Mouse (Mus musculus) stomach, embryonic 15.5 days (tissue): Measurements from ENCODE around the gene Slpi. TPM values are rescaled to one million over a fixed set of nuclear protein-coding genes. Genes with fewer than 3 reads are reported as not detected.
"Not testable (repeated sequence)": the region's sequence is repeated elsewhere in the genome, so short reads cannot be mapped to it uniquely, and the experiment has no call there.

ENCODE experiments used
- ATAC-seq: fragments of 200-750 bp; cut with Nextera tagmentation; 2 replicates; pipeline ENCODE4 v1.8.0; 2017; ENCODE audit warnings: low read depth, moderate number of reproducible peaks, moderate TSS enrichment; ENCODE audit not compliant: insufficient read depth, low FRiP score
- H3K27ac ChIP-seq: fragments of 300-500 bp; sonication (generic); 2 replicates; pipeline ENCODE4 v1.5.1; 2015; ENCODE audit warnings: mild to moderate bottlenecking, inconsistent platforms
- H3K27me3 ChIP-seq: fragments of 300-500 bp; sonication (generic); replicated peaks from 2 replicates; pipeline ENCODE4 v1.6.1; 2015; ENCODE audit warnings: inconsistent platforms
- H3K36me3 ChIP-seq: fragments of 300-500 bp; sonication (generic); 2 replicates; pipeline ENCODE4 v1.6.1; 2015; ENCODE audit warnings: inconsistent platforms
- H3K4me1 ChIP-seq: fragments of 300-500 bp; sonication (generic); 2 replicates; pipeline ENCODE4 v1.6.1; 2015; ENCODE audit warnings: inconsistent platforms
- H3K4me2 ChIP-seq: fragments of 300-500 bp; sonication (generic); 2 replicates; pipeline ENCODE4 v1.6.1; 2015; ENCODE audit warnings: mild to moderate bottlenecking, inconsistent platforms
- H3K4me3 ChIP-seq: fragments of 300-500 bp; sonication (generic); replicated peaks from 2 replicates; pipeline ENCODE4 v1.5.1; 2015; ENCODE audit warnings: inconsistent platforms
- H3K9ac ChIP-seq: fragments of 300-500 bp; sonication (generic); 2 replicates; pipeline ENCODE4 v1.6.1; 2015; ENCODE audit warnings: inconsistent platforms
- H3K9me3 ChIP-seq: fragments of 300-500 bp; sonication (generic); 2 replicates; pipeline ENCODE4 v1.6.1; 2016; ENCODE audit warnings: inconsistent platforms
- WGBS: fragments of 180-500 bp; shearing (Covaris S2); methylation state at CpG from one replicate; pipeline ENCODE4 v1.1.7; 2015; 5-methylcytosine and 5-hydroxymethylcytosine counted together
- polyA plus RNA-seq: library from polyadenylated mRNA; unstranded; fragments of >200 nt; fragmentation: Nextera tagmentation; extraction: Ambion mirVana; gene quantifications from 2 replicates; pipeline ENCODE4 v1.2.1, GENCODE M21; 2015

The Slpi gene
- polyA plus RNA-seq, 1 experiment from 2014 or later: 12.0 TPM

DNA sequence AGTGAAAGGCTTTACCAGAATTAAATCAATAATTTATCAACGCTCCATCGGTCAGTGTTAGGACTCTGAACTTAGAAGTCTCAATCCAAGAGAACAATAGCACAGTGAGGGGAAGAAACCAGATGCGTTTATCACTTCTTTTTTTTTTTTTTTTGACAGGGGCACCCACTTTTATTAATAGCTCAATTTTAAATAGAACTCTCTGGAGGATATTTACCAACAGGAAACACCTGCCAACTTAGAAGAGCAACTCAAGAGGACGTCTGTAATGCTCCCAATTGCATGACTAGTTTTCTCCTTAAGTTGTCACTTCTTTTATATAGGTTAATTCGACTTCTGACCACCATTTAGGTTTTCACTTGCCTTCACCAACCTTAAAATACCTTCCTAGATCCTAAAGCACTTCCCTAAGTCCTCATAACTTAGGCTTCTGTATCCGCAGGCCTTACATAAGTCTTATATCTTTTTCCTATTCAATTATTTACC, 20.2 kb downstream of the Slpi start:
- no peaks in the 10 kb centered on the region for H3K9me3 ChIP-seq
- no peak overlapping the region for H3K4me3 ChIP-seq
- no peak overlapping the region for H3K4me2 ChIP-seq
- ATAC-seq: no peak
- H3K9ac ChIP-seq: no peak overlapping the region
- H3K36me3 ChIP-seq: no peaks in the 10 kb centered on the region
- no peak overlapping the region for H3K27ac ChIP-seq
- H3K27me3 ChIP-seq: no peaks in the 10 kb centered on the region
- no peaks in the 10 kb centered on the region for H3K4me1 ChIP-seq
- WGBS: 74% methylated on average over 6 of the region's 6 CpGs

DNA sequence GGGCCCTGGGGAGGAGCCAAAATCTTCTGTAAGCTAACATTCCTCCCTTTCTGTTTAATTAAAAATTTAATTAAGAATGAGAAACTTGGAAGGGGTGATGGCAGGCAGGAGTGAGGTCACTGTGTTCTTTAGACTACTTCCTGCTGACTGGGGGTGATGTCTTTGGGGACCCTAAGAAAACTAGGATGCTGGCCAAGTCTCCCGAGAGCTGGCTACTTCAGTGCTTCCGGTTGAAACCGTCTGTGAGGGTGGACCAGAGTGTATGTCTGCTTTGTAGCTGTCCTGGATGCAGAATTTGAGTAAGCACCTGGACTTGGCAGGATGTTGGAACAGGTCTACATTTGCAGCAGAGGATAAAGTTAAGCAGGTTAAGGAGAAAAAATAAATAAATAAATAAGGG, 21.9 kb downstream of the Slpi start:
- no peaks in the 10 kb centered on the region for H3K4me1 ChIP-seq
- H3K27me3 ChIP-seq: no peaks in the 10 kb centered on the region
- 55% methylated on average over 3 of the region's 3 CpGs for WGBS
- H3K4me3 ChIP-seq: no peak overlapping the region
- no peak overlapping the region for H3K4me2 ChIP-seq
- ATAC-seq: no peak
- no peak overlapping the region for H3K27ac ChIP-seq
- no peaks in the 10 kb centered on the region for H3K36me3 ChIP-seq
- no peaks in the 10 kb centered on the region for H3K9me3 ChIP-seq
- no peak overlapping the region for H3K9ac ChIP-seq

DNA sequence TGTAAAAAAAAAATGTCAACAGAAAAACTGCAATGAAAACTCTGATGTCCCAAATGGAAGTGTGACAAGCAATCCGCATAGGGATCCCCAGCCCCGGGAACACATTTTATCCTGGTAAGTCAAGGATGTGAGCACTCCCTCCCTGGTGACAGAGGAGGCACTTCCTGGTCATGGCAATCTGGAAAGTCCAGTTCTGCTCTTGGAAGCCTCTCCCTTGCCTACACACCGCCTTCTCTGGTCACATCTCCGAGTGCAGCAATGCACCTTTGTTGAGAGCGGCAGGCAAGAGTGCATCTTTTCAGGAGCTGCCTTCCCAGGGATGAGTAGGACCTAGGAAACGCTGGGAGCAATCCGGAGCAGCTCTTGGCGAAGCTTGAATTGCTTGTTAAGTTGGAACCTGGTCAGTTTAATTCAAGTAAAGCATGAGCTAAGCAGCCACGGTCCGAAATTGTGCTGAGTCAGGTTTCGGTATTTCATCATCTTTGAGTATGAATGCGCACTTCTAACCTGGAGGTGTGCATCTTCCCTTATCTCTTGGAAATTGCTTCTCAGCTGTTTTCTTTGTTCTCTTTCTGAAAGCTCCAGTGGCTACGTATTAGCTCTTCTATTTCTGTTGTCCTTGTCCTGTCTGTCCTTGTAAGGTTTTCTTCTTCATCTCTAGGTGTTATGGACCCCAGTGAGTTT, 27.8 kb downstream of the Slpi start:
- Histone ChIP-seq H3K27ac (no peak overlapping the region), H3K9me3 (no peaks in the 10 kb centered on the region), H3K36me3 (no peaks in the 10 kb centered on the region), H3K27me3 (no peaks in the 10 kb centered on the region), H3K4me3 (no peak overlapping the region), H3K9ac (no peak overlapping the region), H3K4me1 (no peaks in the 10 kb centered on the region), H3K4me2 (no peak overlapping the region)
- ATAC-seq: no peak
- 33% methylated on average over 13 of the region's 13 CpGs for WGBS

DNA sequence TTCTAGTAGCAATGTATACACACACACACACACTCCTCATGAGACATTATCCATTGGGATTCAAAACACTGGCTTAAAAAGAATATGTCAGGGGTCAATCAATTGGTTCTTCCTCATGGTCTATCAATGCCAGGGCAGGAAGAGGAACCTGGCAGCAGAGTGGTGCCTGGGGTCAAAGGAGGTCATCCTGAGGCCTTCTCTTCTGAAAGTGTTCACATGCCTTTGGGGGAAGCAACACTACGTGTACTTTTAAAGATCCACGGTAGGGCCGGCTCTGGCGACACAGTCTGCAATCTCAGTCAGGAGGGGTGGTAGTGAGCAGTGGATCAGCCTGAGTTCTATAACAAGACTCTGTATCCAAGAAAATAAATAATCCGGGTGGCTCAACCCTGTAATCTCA, 29.2 kb downstream of the Slpi start:
- WGBS: 76% methylated on average over 5 of the region's 5 CpGs

DNA sequence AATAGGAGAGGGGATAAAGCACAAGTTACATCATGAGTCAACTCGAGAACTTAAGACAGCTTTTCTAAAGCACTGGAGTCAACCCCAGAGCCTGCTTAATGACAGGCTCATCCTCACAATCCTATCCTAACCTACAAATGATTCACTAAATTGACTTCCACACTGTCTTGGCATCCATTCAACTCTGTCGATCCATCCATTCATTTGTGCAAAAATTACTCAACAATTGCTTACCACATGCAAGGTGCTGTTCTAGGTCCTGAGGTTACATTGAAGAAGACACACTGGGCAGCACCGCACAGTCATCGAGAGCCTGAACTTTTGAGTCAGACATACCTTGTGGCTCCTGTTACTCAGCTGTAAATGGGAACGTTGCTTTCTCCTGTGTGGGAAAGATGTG, 29.9 kb downstream of the Slpi start:
- no peak for ATAC-seq
- Histone ChIP-seq H3K4me1 (no peaks in the 10 kb centered on the region), H3K4me2 (no peak overlapping the region), H3K27ac (no peak overlapping the region), H3K9me3 (no peaks in the 10 kb centered on the region), H3K9ac (no peak overlapping the region), H3K4me3 (no peak overlapping the region), H3K27me3 (no peaks in the 10 kb centered on the region), H3K36me3 (no peaks in the 10 kb centered on the region)
- WGBS: 80% methylated on average over 5 of the region's 5 CpGs

More for the DNA sequence above, 29.2 kb downstream of the Slpi start:
- no peak overlapping the region for H3K4me2 ChIP-seq
- H3K4me3 ChIP-seq: no peak overlapping the region
- no peaks in the 10 kb centered on the region for H3K9me3 ChIP-seq
- no peaks in the 10 kb centered on the region for H3K4me1 ChIP-seq
- ATAC-seq: no peak
- H3K27ac ChIP-seq: no peak overlapping the region
- no peaks in the 10 kb centered on the region for H3K27me3 ChIP-seq
- H3K9ac ChIP-seq: no peak overlapping the region
- no peaks in the 10 kb centered on the region for H3K36me3 ChIP-seq

DNA sequence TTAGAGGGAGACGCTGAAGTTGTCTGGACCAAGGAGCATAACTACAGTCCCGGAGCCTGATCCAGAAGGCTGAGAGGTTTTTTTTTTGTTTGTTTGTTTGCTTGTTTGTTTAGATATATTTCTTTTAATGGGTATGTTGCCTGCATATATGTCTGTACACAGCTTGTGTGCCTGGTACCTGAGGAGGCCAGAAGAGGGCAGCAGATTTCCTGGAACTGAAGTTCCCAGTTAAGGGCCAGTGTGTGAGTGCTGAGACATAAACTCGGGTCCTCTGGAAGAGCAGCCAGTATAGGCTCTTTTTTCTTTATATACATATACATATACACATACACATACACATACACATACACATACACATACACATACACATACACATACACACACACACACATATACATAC, 30.5 kb downstream of the Slpi start:
- Histone ChIP-seq H3K9me3 (no peaks in the 10 kb centered on the region), H3K4me1 (no peaks in the 10 kb centered on the region), H3K27ac (no peak overlapping the region), H3K4me2 (no peak overlapping the region), H3K27me3 (no peaks in the 10 kb centered on the region), H3K36me3 (no peaks in the 10 kb centered on the region), H3K9ac (no peak overlapping the region), H3K4me3 (no peak overlapping the region)
- WGBS: 84% methylated on average over 3 of the region's 3 CpGs
- no peak for ATAC-seq

DNA sequence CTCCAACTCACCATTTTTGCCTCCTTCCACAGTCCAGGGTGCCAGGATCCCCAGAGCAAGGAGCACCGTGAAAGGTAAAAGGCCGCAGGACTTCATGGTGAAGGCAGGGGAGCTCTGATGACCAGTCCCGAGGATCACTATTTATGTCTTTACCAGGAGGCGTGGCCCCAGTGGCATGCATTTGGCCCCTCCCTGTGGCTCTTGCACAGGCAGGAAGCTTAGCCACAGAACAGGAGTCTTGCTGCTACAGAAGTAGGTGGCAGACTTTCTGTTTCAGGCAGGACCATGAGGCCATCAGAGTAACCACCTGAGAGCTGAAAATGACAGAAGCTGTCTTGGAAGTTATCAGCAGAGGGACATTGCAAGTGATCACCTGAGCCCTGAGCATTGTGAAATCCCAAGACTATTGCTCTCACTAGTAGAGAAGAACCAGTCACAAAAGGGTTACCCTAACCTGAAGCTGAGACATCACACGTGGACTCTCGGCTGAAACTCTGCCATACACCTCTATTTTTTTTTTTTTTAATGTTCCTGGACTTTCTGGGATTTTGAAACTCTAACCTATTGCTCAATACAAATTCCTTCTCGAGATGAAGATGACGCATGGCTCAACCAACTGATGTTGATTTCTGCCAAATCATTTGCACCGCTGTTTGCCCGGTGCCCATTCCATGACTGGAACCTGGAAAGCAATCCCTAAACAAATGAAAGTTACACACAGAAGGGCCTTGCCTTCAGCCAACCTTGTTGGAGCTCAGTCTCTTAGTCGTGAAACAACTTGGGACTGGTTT, 32.5 kb downstream of the Slpi start:
- 68% methylated on average over 11 of the region's 11 CpGs for WGBS
- H3K27ac ChIP-seq: no peak overlapping the region
- no peak for ATAC-seq

DNA sequence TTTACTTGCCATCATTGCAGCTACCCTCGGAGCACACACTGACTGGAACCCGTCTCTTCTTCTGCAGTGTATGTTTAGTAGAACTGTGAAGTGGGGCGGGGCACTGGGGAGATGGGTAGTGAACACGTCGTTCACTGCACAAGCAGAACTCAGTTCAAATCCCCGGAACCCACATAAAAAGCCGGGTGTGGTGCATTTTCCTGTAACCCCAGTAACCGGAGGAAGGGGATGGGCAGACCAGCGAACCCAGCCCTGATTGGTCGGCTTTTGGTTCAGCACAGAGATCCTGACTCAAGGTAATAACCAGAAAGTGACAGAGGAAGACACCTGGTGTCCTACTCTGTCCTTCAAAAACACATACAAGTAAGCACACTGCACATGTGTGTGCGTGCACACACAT, 35.5 kb downstream of the Slpi start:
- no peaks in the 10 kb centered on the region for H3K4me1 ChIP-seq
- no peak overlapping the region for H3K4me3 ChIP-seq
- no peak overlapping the region for H3K4me2 ChIP-seq
- H3K9ac ChIP-seq: no peak overlapping the region
- H3K27ac ChIP-seq: no peak overlapping the region
- no peak for ATAC-seq
- no peaks in the 10 kb centered on the region for H3K27me3 ChIP-seq
- no peaks in the 10 kb centered on the region for H3K36me3 ChIP-seq
- WGBS: 77% methylated on average over 11 of the region's 11 CpGs
- no peaks in the 10 kb centered on the region for H3K9me3 ChIP-seq

More for the DNA sequence above, 32.5 kb downstream of the Slpi start:
- Histone ChIP-seq H3K4me2 (no peak overlapping the region), H3K27me3 (no peaks in the 10 kb centered on the region), H3K9me3 (no peaks in the 10 kb centered on the region), H3K4me1 (no peaks in the 10 kb centered on the region), H3K4me3 (no peak overlapping the region), H3K9ac (no peak overlapping the region), H3K36me3 (no peaks in the 10 kb centered on the region)

DNA sequence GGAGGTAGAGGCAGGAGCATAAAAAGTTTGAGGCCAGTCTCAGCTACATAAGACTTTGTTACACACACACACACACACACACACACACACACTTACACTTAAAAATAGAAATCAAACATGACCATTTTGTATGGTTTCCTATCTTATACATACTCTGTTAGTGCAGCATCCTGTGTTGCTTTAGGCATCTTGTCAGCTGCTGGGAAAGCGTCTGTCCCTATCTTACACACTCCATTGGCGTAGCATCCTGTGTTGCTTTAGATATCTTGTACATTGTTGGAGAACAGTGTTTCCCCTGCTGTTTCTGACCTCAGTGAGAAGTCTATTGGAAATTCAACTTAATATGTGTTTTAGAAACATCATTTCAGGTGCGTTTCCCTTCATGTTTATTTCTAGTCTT, 36.2 kb downstream of the Slpi start:
- no peak overlapping the region for H3K27ac ChIP-seq
- 85% methylated on average over 3 of the region's 3 CpGs for WGBS
- no peaks in the 10 kb centered on the region for H3K27me3 ChIP-seq
- no peak for ATAC-seq
- no peak overlapping the region for H3K9ac ChIP-seq
- no peaks in the 10 kb centered on the region for H3K36me3 ChIP-seq
- no peak overlapping the region for H3K4me3 ChIP-seq
- no peaks in the 10 kb centered on the region for H3K4me1 ChIP-seq
- no peaks in the 10 kb centered on the region for H3K9me3 ChIP-seq
- no peak overlapping the region for H3K4me2 ChIP-seq

DNA sequence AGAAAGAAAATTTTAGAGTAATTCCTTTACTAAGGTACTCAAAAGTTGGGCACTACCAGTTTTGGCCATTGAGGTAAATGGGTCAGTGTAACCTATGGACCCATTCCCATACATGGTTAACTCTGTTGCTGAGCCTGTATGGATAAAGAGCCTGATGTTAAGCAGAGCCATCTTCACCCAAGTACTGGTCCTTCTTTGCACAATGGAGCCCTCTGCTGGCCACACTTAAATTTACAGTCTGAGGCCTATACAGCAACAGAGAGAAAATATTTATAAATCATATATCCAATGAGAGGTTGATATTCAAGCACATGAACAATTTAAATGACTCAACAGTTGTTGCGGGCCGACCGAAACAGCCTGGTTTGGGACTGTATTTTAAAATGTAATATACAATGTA, 39.9 kb downstream of the Slpi start:
- Histone ChIP-seq H3K36me3 (no peaks in the 10 kb centered on the region), H3K27ac (no peak overlapping the region), H3K4me2 (no peak overlapping the region), H3K9me3 (no peaks in the 10 kb centered on the region), H3K4me3 (no peak overlapping the region), H3K4me1 (no peaks in the 10 kb centered on the region), H3K27me3 (no peaks in the 10 kb centered on the region), H3K9ac (no peak overlapping the region)
- no peak for ATAC-seq
- WGBS: 85% methylated on average over 3 of the region's 3 CpGs

DNA sequence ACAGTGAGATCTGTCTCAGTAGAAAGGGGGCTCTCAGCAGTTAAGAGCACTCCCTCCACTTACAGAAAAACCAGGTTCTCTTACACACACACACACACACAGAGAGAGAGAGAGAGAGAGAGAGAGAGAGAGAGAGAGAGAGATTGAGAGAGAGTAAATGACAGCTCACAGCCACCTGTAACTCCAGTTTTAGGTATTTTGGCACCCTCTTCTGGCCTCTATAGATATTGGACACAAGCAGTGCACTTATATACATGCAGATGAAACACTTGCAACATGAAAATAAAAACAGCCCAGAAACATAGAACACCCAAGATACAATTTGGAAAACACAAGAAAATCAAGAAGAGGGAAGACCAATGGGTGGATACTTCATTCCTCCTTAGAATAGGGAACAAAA, 41.2 kb downstream of the Slpi start:
- not testable (repeated sequence) for H3K4me3 ChIP-seq, H3K36me3 ChIP-seq, H3K4me1 ChIP-seq, H3K9me3 ChIP-seq, ATAC-seq, H3K27ac ChIP-seq, H3K9ac ChIP-seq, H3K27me3 ChIP-seq, H3K4me2 ChIP-seq

DNA sequence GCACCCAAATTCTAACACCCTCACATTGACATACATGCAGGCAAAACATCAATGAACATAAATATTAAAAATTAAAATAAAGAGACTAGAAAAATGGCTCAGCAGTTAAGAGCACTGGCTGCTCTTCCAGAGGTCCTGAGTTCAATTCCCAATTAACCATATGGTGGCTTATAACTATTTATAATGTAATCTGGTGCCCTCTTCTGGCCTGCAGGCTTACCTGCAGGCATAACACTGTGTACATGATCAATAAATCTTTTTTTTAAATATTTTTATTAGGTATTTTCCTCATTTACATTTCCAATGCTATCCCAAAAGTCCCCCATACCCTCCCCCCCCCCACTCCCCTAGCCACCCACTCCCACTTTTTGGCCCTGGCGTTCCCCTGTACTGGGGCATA, 45.2 kb downstream of the Slpi start:
- WGBS: 67% methylated on average over 1 of the region's 1 CpGs
- H3K27ac ChIP-seq, H3K4me3 ChIP-seq, H3K27me3 ChIP-seq, H3K9me3 ChIP-seq, H3K9ac ChIP-seq, H3K36me3 ChIP-seq, H3K4me2 ChIP-seq, ATAC-seq, H3K4me1 ChIP-seq: not testable (repeated sequence)
